ENCODE assay signal across 26 mouse cellular contexts in the genomic region with DNA sequence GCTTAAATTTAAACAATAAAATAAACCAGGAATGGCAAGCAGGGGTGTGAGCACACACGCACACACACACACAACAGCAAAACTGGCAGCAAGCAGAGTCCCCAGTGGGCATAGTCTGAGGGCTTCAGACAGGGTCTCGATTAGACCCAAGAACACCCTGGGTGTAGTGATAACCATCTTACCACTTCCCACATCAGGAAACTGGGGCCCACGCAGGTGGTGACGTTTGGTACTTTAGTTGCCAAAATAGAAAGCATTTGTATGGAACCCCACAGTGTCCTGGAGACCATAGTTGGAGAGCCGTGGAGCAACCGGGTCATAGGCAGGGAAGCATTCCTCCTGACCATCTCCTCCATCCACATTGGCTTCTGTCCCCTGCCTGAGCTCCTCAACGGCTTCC. TPM values are rescaled to one million over a fixed set of nuclear protein-coding genes. Genes with fewer than 3 reads are reported as not detected.
DNase-seq lines count a peak whose midpoint lies in the region; ATAC-seq lines count a peak whose summit lies in the region.
"Had no signal": no experiment of that assay in that cellular context is flagged by ENCODE, and none has a peak within 500 bp of the region (broad histone marks: within the 10 kb centered on the region; RNA-seq: fewer than 3 reads in every experiment).

No protein-coding gene starts in this region.

- no peak overlapping the region for H3K9ac ChIP-seq in forebrain, embryonic 16.5 days (replicated peaks; ENCODE audit: low read depth, low read length)
- H3K9ac ChIP-seq: forebrain, embryonic 12.5 days; hindbrain, embryonic 12.5 days; limb, embryonic 13.5 days; lung, embryonic 15.5 days; midbrain, embryonic 12.5 days; stomach, embryonic 15.5 days had no signal

- no peaks in the 10 kb centered on the region for H3K9me3 ChIP-seq in forebrain, embryonic 16.5 days (ENCODE audit: control insufficient read depth, low read length)
- H3K9me3 ChIP-seq: forebrain, embryonic 12.5 days; hindbrain, embryonic 12.5 days; limb, embryonic 13.5 days; lung, embryonic 15.5 days; midbrain, embryonic 12.5 days; stomach, embryonic 15.5 days had no signal

- H3K4me3 ChIP-seq in forebrain, embryonic 16.5 days (replicated peaks; ENCODE audit: low read length), result no peak overlapping the region
- H3K4me3 ChIP-seq: erythroblast, embryonic 14.5 days; forebrain, embryonic 12.5 days; hindbrain, embryonic 12.5 days; layer of hippocampus, adult 2 months; limb, embryonic 13.5 days; lung, embryonic 15.5 days; midbrain, embryonic 12.5 days; stomach, embryonic 15.5 days had no signal

- H3K27me3 ChIP-seq in forebrain, embryonic 16.5 days (replicated peaks; ENCODE audit: control insufficient read depth, insufficient read depth, low read length), result peaks cover 10% of the 10 kb centered on the region

- H3K4me1 ChIP-seq in forebrain, embryonic 16.5 days (replicated peaks; ENCODE audit: control insufficient read depth, insufficient read depth, low read length), result peaks cover 7% of the 10 kb centered on the region

- peak; percentile 24 to 32 for DNase-seq in thymus, postnatal 36 days
- no peak for DNase-seq in thymus, adult 18-20 months
- DNase-seq in T-cell, adult 2 months (ENCODE audit: low spot score), result peak; percentile 71
- DNase-seq in induced T-regulatory cell, adult 2 months (ENCODE audit: low read depth), result peak; percentile 78
- DNase-seq in urinary bladder, adult 18-20 months (ENCODE audit: low spot score in 2 of 2), result no peak
- no peak for DNase-seq in right cerebral cortex, postnatal 10 days (ENCODE audit: low spot score in 2 of 2)
- DNase-seq: adrenal gland, postnatal 14 days; cerebellum, adult 11 months; cerebellum, adult 9-10 months; cerebellum, postnatal 36 days; gastrocnemius, postnatal 10 days; heart, postnatal 14 days; kidney, adult 11 months; kidney, postnatal 25 days; right cerebral cortex, postnatal 25 days had no signal

- no peak overlapping the region for H3K27ac ChIP-seq in forebrain, embryonic 16.5 days (ENCODE audit: low read length)
- H3K27ac ChIP-seq: forebrain, embryonic 12.5 days; hindbrain, embryonic 12.5 days; layer of hippocampus, adult 2 months; limb, embryonic 13.5 days; lung, embryonic 15.5 days; midbrain, embryonic 12.5 days; stomach, embryonic 15.5 days had no signal

- WGBS in forebrain, embryonic 16.5 days, result 80% methylated on average over 7 of the region's 7 CpGs

- no peaks in the 10 kb centered on the region for H3K36me3 ChIP-seq in forebrain, embryonic 16.5 days (ENCODE audit: control insufficient read depth, insufficient read depth)
- H3K36me3 ChIP-seq: forebrain, embryonic 12.5 days; G1E; hindbrain, embryonic 12.5 days; limb, embryonic 13.5 days; lung, embryonic 15.5 days; midbrain, embryonic 12.5 days; stomach, embryonic 15.5 days had no signal

- H3K4me2 ChIP-seq in forebrain, embryonic 16.5 days (ENCODE audit: low read length), result no peak overlapping the region
- H3K4me2 ChIP-seq: forebrain, embryonic 12.5 days; hindbrain, embryonic 12.5 days; limb, embryonic 13.5 days; liver, embryonic 11.5 days; lung, embryonic 15.5 days; midbrain, embryonic 12.5 days; stomach, embryonic 15.5 days had no signal

- ATAC-seq in forebrain, embryonic 16.5 days, result no peak

RNA-seq across cellular contexts. Expression of gene Nfatc2, which starts 5.8 kb away (rescaled TPM):
- 1.8 and 2.0 TPM in 2 replicates for polyA plus RNA-seq in forebrain, embryonic 16.5 days (2015; fragmentation: Nextera tagmentation; extraction: Ambion mirVana)
- polyA plus RNA-seq: erythroblast, embryonic 14.5 days; G1E had no signal

Comparison
In these comparisons a context has a peak if more than half of its experiments do, and no peak if none do; other contexts are left out.
1. DNase-seq: peak in thymus, postnatal 36 days (2 of 2), T-cell, adult 2 months (single experiment) and induced T-regulatory cell, adult 2 months (single experiment); none in thymus, adult 18-20 months (0 of 2), urinary bladder, adult 18-20 months (0 of 2) and right cerebral cortex, postnatal 10 days (0 of 2).